8 mouse cellular contexts compared by ENCODE assay signal in the genomic region with DNA sequence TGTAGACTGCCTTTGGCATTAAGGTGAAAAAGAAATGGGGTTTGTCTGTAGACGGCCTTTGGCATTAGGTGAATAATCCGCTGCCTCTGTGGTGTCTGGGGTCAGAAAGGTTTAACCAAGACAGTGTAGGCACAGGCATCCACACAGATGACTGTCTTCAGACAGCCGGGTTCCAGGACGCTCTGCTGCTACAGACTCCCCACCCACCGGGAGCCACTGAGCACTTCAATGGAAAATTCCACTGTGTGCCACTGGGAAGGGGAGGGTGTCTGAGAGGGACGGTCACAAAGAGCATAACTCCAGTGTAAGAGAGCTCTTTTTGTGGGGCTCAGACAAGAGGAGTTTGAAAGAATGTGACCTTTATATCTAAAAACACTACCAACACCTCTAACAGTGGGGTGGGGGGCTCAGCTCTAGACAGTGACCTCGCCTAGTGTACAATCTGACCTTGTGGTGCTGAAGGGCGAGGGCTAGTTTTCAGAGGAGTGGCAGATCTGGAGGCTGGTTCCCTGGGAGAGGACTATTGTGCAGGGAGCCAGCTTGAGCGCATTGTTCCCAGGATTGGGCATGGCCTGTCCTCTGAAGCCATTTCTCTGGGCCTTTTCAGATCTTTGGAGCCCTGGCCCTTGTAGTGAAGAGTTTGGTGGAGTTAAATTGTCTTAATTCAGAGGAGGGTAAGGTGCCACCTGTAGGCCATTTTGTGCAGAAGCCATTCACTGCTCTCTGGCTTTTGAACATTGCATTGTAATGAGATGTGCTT. TPM values are rescaled to one million over a fixed set of nuclear protein-coding genes. Genes with fewer than 3 reads are reported as not detected.
A peak's percentile ranks its signal among the peaks of the same experiment; 100 is the strongest.
DNase-seq lines count a peak whose midpoint lies in the region; ATAC-seq and TF ChIP-seq lines count a peak whose summit lies in the region.
"Had no signal": no experiment of that assay in that cellular context is flagged by ENCODE, and none has a peak within 500 bp of the region (broad histone marks: within the 10 kb centered on the region; RNA-seq: fewer than 3 reads in every experiment).

No protein-coding gene starts in this region.

- H3K27ac ChIP-seq in heart, embryonic 11.5 days (ENCODE audit: low read depth, low read length) = peak overlapping the region; percentile 78
- peak overlapping the region; percentile 68 for H3K27ac ChIP-seq in kidney, embryonic 16.5 days (ENCODE audit: low read length)
- H3K27ac ChIP-seq in stomach, embryonic 16.5 days (ENCODE audit: low read length) = no peak overlapping the region
- H3K27ac ChIP-seq: limb, embryonic 15.5 days had no signal

- ATAC-seq in heart, embryonic 11.5 days (replicated peaks; ENCODE audit: insufficient number of reproducible peaks, low FRiP score, low TSS enrichment) = peak; percentile 77; the same call in 1 of the 2 replicates
- peak; percentile 73 for ATAC-seq in kidney, embryonic 16.5 days (ENCODE audit: low FRiP score, low TSS enrichment)
- ATAC-seq in stomach, embryonic 16.5 days (ENCODE audit: insufficient read depth, low FRiP score) = peak; percentile 25; the same call in 1 of the 2 replicates

- TF ChIP-seq CTCF in E14TG2a.4 (conservative IDR thresholded peaks at IDR 0.05; ENCODE audit: low read length) = peak; percentile 16; the same call in 1 of the 2 replicates

- WGBS in heart, embryonic 11.5 days (ENCODE audit: insufficient replicate concordance) = 36% methylated on average over 9 of the region's 9 CpGs
- WGBS in kidney, embryonic 16.5 days = 53% methylated on average over 9 of the region's 9 CpGs
- WGBS in stomach, embryonic 16.5 days = 54% methylated on average over 9 of the region's 9 CpGs

- H3K4me3 ChIP-seq in E14TG2a.4 (replicated peaks; ENCODE audit: low read length) = 0 out of 2 replicates have a peak overlapping the region, but pooled peaks have one; percentile 10
- H3K4me3 ChIP-seq in heart, embryonic 11.5 days (ENCODE audit: low read depth, low read length) = no peak overlapping the region
- H3K4me3 ChIP-seq in kidney, embryonic 16.5 days (ENCODE audit: low read length) = no peak overlapping the region
- no peak overlapping the region for H3K4me3 ChIP-seq in stomach, embryonic 16.5 days (replicated peaks; ENCODE audit: low read length)
- H3K4me3 ChIP-seq: limb, embryonic 15.5 days had no signal

- H3K9me3 ChIP-seq in E14TG2a.4 (ENCODE audit: low read length) = no peaks in the 10 kb centered on the region
- H3K9me3 ChIP-seq in heart, embryonic 11.5 days (replicated peaks; ENCODE audit: control insufficient read depth, low read length) = no peaks in the 10 kb centered on the region
- H3K9me3 ChIP-seq in kidney, embryonic 16.5 days (ENCODE audit: low read length) = no peaks in the 10 kb centered on the region
- H3K9me3 ChIP-seq in stomach, embryonic 16.5 days (replicated peaks; ENCODE audit: control insufficient read depth, low read length) = no peaks in the 10 kb centered on the region
- H3K9me3 ChIP-seq: limb, embryonic 15.5 days had no signal

- peaks cover 60% of the 10 kb centered on the region for H3K4me1 ChIP-seq in E14TG2a.4 (replicated peaks; ENCODE audit: low read depth, low read length)
- peaks cover 9% of the 10 kb centered on the region; the same call in 1 of the 2 replicates for H3K4me1 ChIP-seq in heart, embryonic 11.5 days (ENCODE audit: control insufficient read depth, insufficient read depth, low read length)
- peaks cover 12% of the 10 kb centered on the region; the same call in 1 of the 2 replicates for H3K4me1 ChIP-seq in kidney, embryonic 16.5 days (ENCODE audit: insufficient read depth, low read length)
- no peaks in the 10 kb centered on the region for H3K4me1 ChIP-seq in stomach, embryonic 16.5 days (ENCODE audit: control insufficient read depth, insufficient read depth, low read length)

- no peaks in the 10 kb centered on the region for H3K27me3 ChIP-seq in E14TG2a.4 (ENCODE audit: insufficient read depth, low read length)
- H3K27me3 ChIP-seq in heart, embryonic 11.5 days (ENCODE audit: control insufficient read depth, insufficient read depth, low read length) = no peaks in the 10 kb centered on the region
- no peaks in the 10 kb centered on the region for H3K27me3 ChIP-seq in kidney, embryonic 16.5 days (ENCODE audit: insufficient read depth, low read length)
- H3K27me3 ChIP-seq in stomach, embryonic 16.5 days (ENCODE audit: control insufficient read depth, insufficient read depth, low read length) = no peaks in the 10 kb centered on the region
- H3K27me3 ChIP-seq: limb, embryonic 15.5 days had no signal

- H3K4me2 ChIP-seq in heart, embryonic 11.5 days = no peak overlapping the region
- no peak overlapping the region for H3K4me2 ChIP-seq in kidney, embryonic 16.5 days (replicated peaks; ENCODE audit: low read depth, low read length)
- no peak overlapping the region for H3K4me2 ChIP-seq in stomach, embryonic 16.5 days (ENCODE audit: low read depth, low read length)
- H3K4me2 ChIP-seq: limb, embryonic 15.5 days had no signal

- H3K9ac ChIP-seq in heart, embryonic 11.5 days (ENCODE audit: low read depth, low read length) = no peak overlapping the region
- H3K9ac ChIP-seq in kidney, embryonic 16.5 days (replicated peaks; ENCODE audit: low read length) = no peak overlapping the region
- H3K9ac ChIP-seq in stomach, embryonic 16.5 days (ENCODE audit: low read length) = no peak overlapping the region
- H3K9ac ChIP-seq: limb, embryonic 15.5 days had no signal

- peak; percentile 25 for DNase-seq in 3134 (ENCODE audit: extremely low read depth, insufficient read length, low spot score)
- DNase-seq in right cerebral cortex, postnatal 10 days (ENCODE audit: low spot score in 2 of 2) = no peak
- no peak for DNase-seq in cerebellum, adult 11 months

- peaks cover 20% of the 10 kb centered on the region for H3K36me3 ChIP-seq in E14TG2a.4 (ENCODE audit: insufficient read depth, low read length)
- H3K36me3 ChIP-seq in heart, embryonic 11.5 days (ENCODE audit: control insufficient read depth, insufficient read depth, low read length) = no peaks in the 10 kb centered on the region
- H3K36me3 ChIP-seq in kidney, embryonic 16.5 days (ENCODE audit: insufficient read depth, low read length) = peaks cover 9% of the 10 kb centered on the region; the same call in 1 of the 2 replicates
- no peaks in the 10 kb centered on the region for H3K36me3 ChIP-seq in stomach, embryonic 16.5 days (ENCODE audit: control insufficient read depth, insufficient read depth, low read length)

RNA-seq across cellular contexts. Expression of gene Slc5a3, which starts 45.6 kb away (rescaled TPM):
- 5.7 and 6.7 TPM in 2 replicates for polyA plus RNA-seq in heart, embryonic 11.5 days (2014; fragmentation: Nextera tagmentation; extraction: Ambion mirVana)
- polyA plus RNA-seq in kidney, embryonic 16.5 days (2015; fragmentation: Nextera tagmentation; extraction: Ambion mirVana) = 11.2 and 13.1 TPM in 2 replicates
- 4.9 and 5.1 TPM in 2 replicates for polyA plus RNA-seq in stomach, embryonic 16.5 days (2015; fragmentation: Nextera tagmentation; extraction: Ambion mirVana)

RNA-seq across cellular contexts. Expression of gene Gm49711, which starts 45.6 kb away (rescaled TPM):
- polyA plus RNA-seq in heart, embryonic 11.5 days (2014; fragmentation: Nextera tagmentation; extraction: Ambion mirVana) = 0.20 TPM in 1 of 2 replicates, not detected in the other
- polyA plus RNA-seq in kidney, embryonic 16.5 days (2015; fragmentation: Nextera tagmentation; extraction: Ambion mirVana) = 0.15 TPM in 1 of 2 replicates, not detected in the other
- polyA plus RNA-seq in stomach, embryonic 16.5 days (2015; fragmentation: Nextera tagmentation; extraction: Ambion mirVana) = not detected in 2 replicates

RNA-seq across cellular contexts. Expression of gene Mrps6, which starts 45.7 kb away (rescaled TPM):
- 121 and 136 TPM in 2 replicates for polyA plus RNA-seq in heart, embryonic 11.5 days (2014; fragmentation: Nextera tagmentation; extraction: Ambion mirVana)
- polyA plus RNA-seq in kidney, embryonic 16.5 days (2015; fragmentation: Nextera tagmentation; extraction: Ambion mirVana) = 164 and 165 TPM in 2 replicates
- 72.9 and 77.0 TPM in 2 replicates for polyA plus RNA-seq in stomach, embryonic 16.5 days (2015; fragmentation: Nextera tagmentation; extraction: Ambion mirVana)

Comparison
In these comparisons a context has a peak if more than half of its experiments do, and no peak if none do; other contexts are left out.
1. ATAC-seq: peak in every context shown above with its lines; median percentile 77 in heart, embryonic 11.5 days; 73 in kidney, embryonic 16.5 days; 25 in stomach, embryonic 16.5 days.